Mouse (Mus musculus): ENCODE results near the gene Trappc10. TPM values are rescaled to one million over a fixed set of nuclear protein-coding genes. Genes with fewer than 3 reads are reported as not detected.

The Trappc10 gene
- total RNA-seq, 2 experiments from 2014 or later: 44.3 to 53.2 TPM

GRCm38 (mm10) chr10:78159906-78160305 is 84.5 kb downstream of the Trappc10 start:
- DNase-seq: peak; percentile 91

GRCm38 (mm10) chr10:78159252-78159878 is 85.1 kb downstream of the Trappc10 start:
- DNase-seq: peak; percentile 79

GRCm38 (mm10) chr10:78158041-78158440 is 86.4 kb downstream of the Trappc10 start:
- DNase-seq: peak; percentile 43

- no peak for DNase-seq
Measured at GRCm38 (mm10) chr10:78156926-78157325, 87.5 kb downstream of the Trappc10 start.

GRCm38 (mm10) chr10:78148834-78149766 is 95.3 kb downstream of the Trappc10 start:
- no peak for DNase-seq

GRCm38 (mm10) chr10:78147908-78148441 is 96.5 kb downstream of the Trappc10 start:
- no peak for DNase-seq

GRCm38 (mm10) chr10:78143727-78144505 is 100.5 kb downstream of the Trappc10 start:
- no peak for DNase-seq

- DNase-seq: no peak
Measured at GRCm38 (mm10) chr10:78140843-78141242, 103.6 kb downstream of the Trappc10 start.

GRCm38 (mm10) chr10:78140251-78140600 is 104.2 kb downstream of the Trappc10 start:
- DNase-seq: no peak

GRCm38 (mm10) chr10:78139572-78140250 is 104.7 kb downstream of the Trappc10 start:
- DNase-seq: no peak

- peak; percentile 63 for DNase-seq
Measured at GRCm38 (mm10) chr10:78138812-78139523, 105.5 kb downstream of the Trappc10 start.

- no peak for DNase-seq
Measured at GRCm38 (mm10) chr10:78137191-78137590, 107.2 kb downstream of the Trappc10 start.

Other genes starting within 250 kb of the Trappc10 start
- gene Pfkl, start 234.6 kb downstream of the Trappc10 start, total RNA-seq (2021): 100 to 1,000 TPM; 142 to 172 TPM
- gene Dnmt3l, start 202.7 kb downstream of the Trappc10 start, total RNA-seq (2021): 1 to 10 TPM; 2.4 to 6.4 TPM
- gene Aire, start 201.0 kb downstream of the Trappc10 start, total RNA-seq (2021): under 1 TPM in 1 of 2 experiments, not detected in 1; 0.12 TPM
- 10 to 100 TPM in 1 of 2 experiments, 1 to 10 TPM in 1; 8.6 to 12.6 TPM for gene Icosl, start 175.3 kb downstream of the Trappc10 start, total RNA-seq (2021)
- 100 to 1,000 TPM; 253 to 281 TPM for gene D10Jhu81e, start 74.9 kb downstream of the Trappc10 start, total RNA-seq (2021)
- 10 to 100 TPM; 13.2 to 14.9 TPM for gene Pwp2, start 59.5 kb downstream of the Trappc10 start, total RNA-seq (2021)
- 100 to 1,000 TPM; 327 to 351 TPM for gene Agpat3, start 107.8 kb upstream of the Trappc10 start, total RNA-seq (2021)
- 100 to 1,000 TPM; 186 to 194 TPM for gene Rrp1, start 168.4 kb upstream of the Trappc10 start, total RNA-seq (2021)
- gene Cstb, start 181.0 kb upstream of the Trappc10 start, total RNA-seq (2021): 100 to 1,000 TPM; 130 to 150 TPM
- gene Pdxk, start 220.3 kb upstream of the Trappc10 start, total RNA-seq (2021): 10 to 100 TPM; 26.7 to 27.5 TPM